Mouse (Mus musculus): ENCODE data around the gene Cda. TPM values are rescaled to one million over a fixed set of nuclear protein-coding genes. Genes with fewer than 3 reads are reported as not detected.

Cda gene
- 4.3 and 4.9 TPM in 2 replicates for polyA plus RNA-seq (2016; fragmentation: Nextera tagmentation; extraction: Ambion mirVana)

- H3K27me3 ChIP-seq (replicated peaks), result peaks cover 33% of the 10 kb centered on the region
- ATAC-seq (ENCODE audit: low FRiP score, low read depth), result peak; percentile 70; the same call in 1 of the 2 replicates
- peak within 1 kb of the TSS; percentile 28 for H3K4me3 ChIP-seq
- H3K36me3 ChIP-seq, result no peaks in the 10 kb centered on the region
- H3K4me2 ChIP-seq (replicated peaks), result peak within 1 kb of the TSS; percentile 60
- WGBS, result 12% methylated on average over 34 of the region's 34 CpGs
- peak within 1 kb of the TSS; percentile 33; the same call in 1 of the 2 replicates for H3K9ac ChIP-seq
- no peak within 1 kb of the TSS for H3K27ac ChIP-seq
- H3K4me1 ChIP-seq, result peaks cover 8% of the 10 kb centered on the region; the same call in 1 of the 2 replicates
- H3K9me3 ChIP-seq, result no peaks in the 10 kb centered on the region
Observed at GRCm38 (mm10) chr4:138367641-138368497, at the start of gene Cda. Gene Cda (minus strand): TSS chr4:138367992.

- H3K27me3 ChIP-seq (replicated peaks), result peaks cover 14% of the 10 kb centered on the region
- ATAC-seq (ENCODE audit: low FRiP score, low read depth), result no peak
- no peak overlapping the region for H3K9ac ChIP-seq
- H3K36me3 ChIP-seq, result no peaks in the 10 kb centered on the region
- no peaks in the 10 kb centered on the region for H3K9me3 ChIP-seq
- 58% methylated on average over 5 of the region's 5 CpGs for WGBS
- no peak overlapping the region for H3K27ac ChIP-seq
- peaks cover 4% of the 10 kb centered on the region; the same call in 1 of the 2 replicates for H3K4me1 ChIP-seq
- no peak overlapping the region for H3K4me3 ChIP-seq
- no peak overlapping the region for H3K4me2 ChIP-seq (replicated peaks)
Observed at GRCm38 (mm10) chr4:138416414-138416813, 48.6 kb upstream of the Cda start.

- Histone ChIP-seq H3K4me2 (replicated peaks) (no peak overlapping the region), H3K4me1 (peaks cover 4% of the 10 kb centered on the region; the same call in 1 of the 2 replicates), H3K27ac (no peak overlapping the region), H3K36me3 (no peaks in the 10 kb centered on the region), H3K9me3 (no peaks in the 10 kb centered on the region), H3K4me3 (no peak overlapping the region), H3K9ac (no peak overlapping the region), H3K27me3 (replicated peaks) (peaks cover 18% of the 10 kb centered on the region)
- WGBS, result 78% methylated on average over 3 of the region's 3 CpGs
- no peak for ATAC-seq (ENCODE audit: low FRiP score, low read depth)
Observed at GRCm38 (mm10) chr4:138415991-138416390, 48.2 kb upstream of the Cda start.

- Histone ChIP-seq H3K4me2 (replicated peaks) (no peak overlapping the region), H3K4me3 (no peak overlapping the region), H3K4me1 (peaks cover 4% of the 10 kb centered on the region; the same call in 1 of the 2 replicates), H3K9ac (no peak overlapping the region), H3K9me3 (no peaks in the 10 kb centered on the region), H3K27ac (no peak overlapping the region), H3K27me3 (replicated peaks) (peaks cover 20% of the 10 kb centered on the region), H3K36me3 (no peaks in the 10 kb centered on the region)
- no peak for ATAC-seq (ENCODE audit: low FRiP score, low read depth)
- 30% methylated on average over 5 of the region's 6 CpGs for WGBS
Observed at GRCm38 (mm10) chr4:138414725-138415124, 46.9 kb upstream of the Cda start.

GRCm38 (mm10) chr4:138411504-138412121 is 43.8 kb upstream of the Cda start:
- 55% methylated on average over 7 of the region's 7 CpGs for WGBS
- Histone ChIP-seq H3K4me2 (replicated peaks) (no peak overlapping the region), H3K9ac (no peak overlapping the region), H3K27ac (no peak overlapping the region), H3K27me3 (replicated peaks) (peaks cover 20% of the 10 kb centered on the region), H3K4me1 (peaks cover 4% of the 10 kb centered on the region; the same call in 1 of the 2 replicates), H3K4me3 (no peak overlapping the region), H3K9me3 (no peaks in the 10 kb centered on the region), H3K36me3 (no peaks in the 10 kb centered on the region)
- no peak for ATAC-seq (ENCODE audit: low FRiP score, low read depth)

- Histone ChIP-seq H3K4me3 (no peak overlapping the region), H3K27me3 (replicated peaks) (peaks cover 19% of the 10 kb centered on the region), H3K9ac (no peak overlapping the region), H3K27ac (no peak overlapping the region), H3K4me2 (replicated peaks) (no peak overlapping the region), H3K4me1 (peaks cover 4% of the 10 kb centered on the region; the same call in 1 of the 2 replicates), H3K36me3 (no peaks in the 10 kb centered on the region), H3K9me3 (no peaks in the 10 kb centered on the region)
- no peak for ATAC-seq (ENCODE audit: low FRiP score, low read depth)
- WGBS, result 12% methylated on average over 5 of the region's 5 CpGs
Observed at GRCm38 (mm10) chr4:138411011-138411410, 43.2 kb upstream of the Cda start.

- 88% methylated on average over 12 of the region's 13 CpGs for WGBS
- no peak overlapping the region for H3K4me3 ChIP-seq
Observed at GRCm38 (mm10) chr4:138407479-138408194, 39.8 kb upstream of the Cda start.

GRCm38 (mm10) chr4:138404806-138405205 is 37.0 kb upstream of the Cda start:
- H3K36me3 ChIP-seq, result no peaks in the 10 kb centered on the region
- no peaks in the 10 kb centered on the region for H3K9me3 ChIP-seq
- no peaks in the 10 kb centered on the region for H3K4me1 ChIP-seq
- no peak overlapping the region for H3K27ac ChIP-seq
- H3K4me3 ChIP-seq, result no peak overlapping the region
- no peak for ATAC-seq (ENCODE audit: low FRiP score, low read depth)
- H3K9ac ChIP-seq, result no peak overlapping the region
- 4% methylated on average over 2 of the region's 2 CpGs for WGBS
- H3K27me3 ChIP-seq (replicated peaks), result no peaks in the 10 kb centered on the region; the same call in 1 of the 2 replicates
- no peak overlapping the region for H3K4me2 ChIP-seq (replicated peaks)

More at GRCm38 (mm10) chr4:138407479-138408194, 39.8 kb upstream of the Cda start:
- Histone ChIP-seq H3K9me3 (no peaks in the 10 kb centered on the region), H3K36me3 (no peaks in the 10 kb centered on the region), H3K27me3 (replicated peaks) (peaks cover 8% of the 10 kb centered on the region), H3K4me2 (replicated peaks) (no peak overlapping the region), H3K4me1 (no peaks in the 10 kb centered on the region), H3K9ac (no peak overlapping the region), H3K27ac (no peak overlapping the region)
- no peak for ATAC-seq (ENCODE audit: low FRiP score, low read depth)

GRCm38 (mm10) chr4:138396711-138397110 is 28.9 kb upstream of the Cda start:
- ATAC-seq (ENCODE audit: low FRiP score, low read depth), result no peak
- peaks cover 68% of the 10 kb centered on the region for H3K27me3 ChIP-seq (replicated peaks)
- H3K4me1 ChIP-seq, result peaks cover 13% of the 10 kb centered on the region
- 3% methylated on average over 8 of the region's 8 CpGs for WGBS
- H3K4me3 ChIP-seq, result peak overlapping the region; percentile 31; the same call in 1 of the 2 replicates
- H3K9ac ChIP-seq, result no peak overlapping the region
- H3K4me2 ChIP-seq (replicated peaks), result peak overlapping the region; percentile 65
- no peaks in the 10 kb centered on the region for H3K36me3 ChIP-seq
- H3K27ac ChIP-seq, result no peak overlapping the region
- H3K9me3 ChIP-seq, result 0 out of 2 replicates have a peak, but pooled peaks cover 3% of the 10 kb centered on the region

- 0 out of 2 replicates have a peak, but pooled peaks cover 3% of the 10 kb centered on the region for H3K9me3 ChIP-seq
- H3K36me3 ChIP-seq, result no peaks in the 10 kb centered on the region
- peak within 1 kb of the TSS; percentile 31 for H3K4me3 ChIP-seq
- H3K9ac ChIP-seq, result peak within 1 kb of the TSS; percentile 40; the same call in 1 of the 2 replicates
- peaks cover 68% of the 10 kb centered on the region for H3K27me3 ChIP-seq (replicated peaks)
- H3K4me1 ChIP-seq, result peaks cover 13% of the 10 kb centered on the region
- no peak for ATAC-seq (ENCODE audit: low FRiP score, low read depth)
- WGBS, result under 1% methylated on average over 46 of the region's 46 CpGs
- H3K4me2 ChIP-seq (replicated peaks), result peak within 1 kb of the TSS; percentile 65
- H3K27ac ChIP-seq, result no peak within 1 kb of the TSS
Observed at GRCm38 (mm10) chr4:138395971-138396645, 28.3 kb upstream of the Cda start, which contains the start of gene Fam43b. Gene Fam43b (minus strand): TSS chr4:138396528.
